Mouse (Mus musculus) heart, postnatal 14 days (tissue): ENCODE results near the gene Ehd1. TPM values are rescaled to one million over a fixed set of nuclear protein-coding genes. Genes with fewer than 3 reads are reported as not detected.

ENCODE experiments used
- DNase-seq, 2 experiments: peaks; one replicate each; pipeline ENCODE4 v3.0.0; 2021 to 2022
- intact Hi-C: fragments of 180-260 bp; cut with DNase I; formaldehyde crosslinking; loops from one replicate; pipeline ENCODE4 v1.15.1; 2025
- total RNA-seq, 2 experiments: library from RNA; stranded (reverse); gene quantifications; 2 replicates each; pipeline ENCODE4 v1.2.3; 2021

Gene Ehd1
- total RNA-seq, 2 experiments from 2014 or later, result 163 to 172 TPM

DNA sequence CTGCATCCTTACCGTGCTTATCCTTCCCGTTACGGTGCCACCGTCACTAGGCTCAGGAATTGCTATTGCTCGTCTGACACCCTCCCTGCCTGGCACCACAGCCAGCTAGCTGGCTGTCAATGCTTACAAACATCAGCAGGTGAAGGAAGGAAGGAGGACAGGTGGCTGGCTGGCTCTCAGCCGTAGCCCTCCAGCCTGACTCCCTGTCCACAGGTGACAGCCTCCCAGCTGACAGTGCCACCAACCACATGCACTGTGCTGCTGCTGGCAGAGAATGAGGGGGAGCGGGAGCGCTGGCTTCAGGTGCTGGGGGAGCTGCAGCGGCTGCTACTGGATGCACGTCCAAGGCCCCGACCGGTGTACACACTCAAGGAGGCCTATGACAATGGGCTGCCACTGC, 41.6 kb downstream of the Ehd1 start:
- intact Hi-C loops, result no loop called here
- DNase-seq, result no peak

DNA sequence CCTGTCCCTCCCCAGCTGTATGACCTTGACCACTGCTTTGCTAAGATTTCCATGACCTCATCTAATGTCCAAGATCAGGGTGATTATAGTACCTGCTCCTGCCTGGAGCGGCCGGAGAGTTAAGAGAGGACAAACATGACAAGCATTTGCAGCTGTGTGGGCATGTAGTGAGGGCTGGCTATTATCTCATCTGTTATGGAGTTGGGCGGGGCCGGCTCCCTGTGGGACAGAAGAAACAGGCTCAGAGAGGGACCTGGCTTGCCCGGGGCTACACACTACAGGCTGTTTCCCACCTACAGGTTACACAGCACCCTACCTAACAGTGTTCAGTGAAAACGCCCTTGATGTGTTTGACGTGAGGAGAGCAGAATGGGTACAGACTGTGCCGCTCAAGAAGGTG, 44.8 kb downstream of the Ehd1 start:
- DNase-seq, result no peak
- intact Hi-C loops, result no loop called here

DNA sequence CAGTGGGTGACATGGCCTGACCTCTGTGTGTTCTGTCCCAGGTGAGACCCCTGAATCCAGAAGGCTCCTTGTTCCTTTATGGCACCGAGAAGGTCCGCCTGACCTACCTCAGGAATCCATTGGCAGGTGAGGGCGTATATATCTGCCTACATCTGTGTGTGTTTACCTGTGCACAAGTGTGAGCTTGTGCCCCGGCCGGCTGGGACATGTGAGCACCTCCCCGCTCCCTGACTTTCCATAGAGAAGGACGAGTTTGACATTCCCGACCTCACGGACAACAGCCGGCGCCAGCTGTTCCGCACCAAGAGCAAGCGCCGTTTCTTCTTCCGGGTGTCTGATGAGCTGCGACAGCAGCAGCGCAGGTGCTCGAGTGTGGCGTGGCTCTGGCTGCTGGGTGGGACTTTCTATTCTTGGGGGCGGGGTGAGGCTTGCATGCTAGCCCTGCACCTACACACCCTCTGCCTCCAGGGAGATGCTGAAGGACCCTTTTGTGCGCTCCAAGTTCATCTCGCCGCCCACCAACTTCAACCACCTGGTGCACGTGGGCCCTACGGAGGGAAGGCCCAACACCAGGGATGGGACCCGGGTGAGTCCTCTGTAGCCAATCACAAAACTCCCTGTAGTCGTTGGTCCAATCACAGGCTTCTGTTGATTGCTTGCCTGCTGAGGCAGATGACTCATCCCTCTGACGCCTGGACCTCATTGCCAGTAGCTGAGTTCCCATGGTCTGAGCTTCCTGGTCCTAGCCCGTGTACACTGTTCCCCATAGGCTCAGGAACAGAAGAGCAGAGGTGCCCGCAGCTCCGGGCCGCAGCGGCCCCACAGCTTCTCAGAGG, 45.5 kb downstream of the Ehd1 start:
- intact Hi-C loops, result no loop called here
- DNase-seq, result no peak

DNA sequence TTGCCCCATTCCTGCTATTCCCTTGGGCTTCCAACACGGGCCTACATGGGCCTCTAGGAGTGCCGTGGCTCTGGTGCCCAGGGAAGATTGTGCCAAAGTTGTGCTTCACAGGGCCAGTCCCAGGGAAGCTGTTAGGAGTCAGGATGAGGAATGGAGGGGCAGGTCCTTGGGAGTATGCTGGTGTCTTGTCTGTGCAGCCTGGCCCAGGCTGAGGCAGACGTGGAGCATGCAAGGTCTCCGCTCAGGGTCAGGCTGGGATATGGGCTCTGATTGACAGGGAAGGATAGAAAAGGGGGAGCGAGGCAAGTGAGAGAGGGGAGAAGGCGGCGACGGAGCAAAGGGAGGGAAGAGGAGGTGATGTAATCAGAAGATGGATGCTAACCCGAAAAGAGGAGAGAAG, 48.2 kb downstream of the Ehd1 start:
- intact Hi-C loops, result no loop called here
- DNase-seq, result no peak

DNA sequence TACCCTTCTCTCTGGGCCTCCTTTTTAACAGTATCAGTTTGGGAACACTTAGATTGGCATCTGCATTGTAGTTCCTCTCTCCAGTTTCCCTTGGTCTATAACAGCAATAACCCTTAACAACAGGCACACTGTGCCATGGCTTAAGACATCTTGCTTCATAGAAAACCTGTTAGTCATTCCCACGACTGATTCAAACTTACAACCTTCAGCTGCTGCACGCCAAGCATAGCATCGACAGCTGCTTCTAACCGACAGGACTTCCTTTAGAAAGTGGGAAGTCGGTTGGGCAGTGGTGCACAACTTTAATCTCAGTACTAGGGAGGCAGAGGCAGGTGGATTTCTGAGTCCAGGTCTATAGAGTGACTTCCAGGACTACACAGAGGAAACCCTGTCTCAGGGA, 54.7 kb downstream of the Ehd1 start:
- no peak for DNase-seq
- intact Hi-C loops, result loop anchor here (2.0 to 10.0 kb wide), 5 partner anchors 24 to 369 kb away; partner anchors contain the start of genes Cdc42bpg, Pola2, Snx15 and Tm7sf2

DNA sequence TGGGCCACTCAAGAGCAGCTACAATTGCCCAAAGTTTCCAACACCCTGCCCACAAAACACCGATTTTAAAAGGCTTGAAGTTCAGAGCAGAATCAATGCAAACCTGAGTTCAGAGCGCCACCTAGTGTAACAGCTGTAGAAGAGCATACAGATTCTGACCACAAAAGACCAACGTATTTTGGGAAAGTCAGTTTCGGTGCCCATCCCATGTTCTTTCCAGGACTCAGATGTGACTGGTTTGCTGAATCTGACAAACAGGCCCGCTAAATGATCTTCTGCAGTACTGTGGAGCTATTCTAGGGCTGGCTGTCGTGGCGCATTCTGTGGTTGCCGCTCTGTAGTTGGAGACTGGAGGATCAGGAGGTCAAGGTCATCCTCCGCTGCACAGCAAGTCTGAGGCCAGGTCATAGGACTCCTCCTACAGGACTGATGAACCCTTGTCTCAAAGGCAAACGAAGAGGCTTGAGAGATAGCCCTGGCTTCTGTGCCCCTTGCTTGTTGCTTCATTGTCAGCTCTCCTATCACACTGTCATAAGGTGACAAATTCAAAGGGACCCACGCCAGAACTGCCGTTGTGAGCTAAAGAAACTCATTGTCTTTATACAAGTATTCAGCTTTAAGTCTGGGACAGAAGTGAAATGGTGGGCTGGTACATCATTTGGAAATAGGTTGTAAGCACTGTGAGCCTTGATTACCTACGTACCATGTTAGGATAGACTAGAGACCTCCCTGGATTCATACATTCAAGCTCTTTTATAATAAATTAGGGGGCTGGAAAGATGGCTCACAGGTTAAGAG, 55.4 kb downstream of the Ehd1 start:
- intact Hi-C loops, result loop anchor here (2.0 to 10.0 kb wide), 5 partner anchors 25 to 370 kb away; partner anchors contain the start of genes Cdc42bpg, Pola2, Snx15 and Tm7sf2
- peak; percentile 71 to 84 for DNase-seq

DNA sequence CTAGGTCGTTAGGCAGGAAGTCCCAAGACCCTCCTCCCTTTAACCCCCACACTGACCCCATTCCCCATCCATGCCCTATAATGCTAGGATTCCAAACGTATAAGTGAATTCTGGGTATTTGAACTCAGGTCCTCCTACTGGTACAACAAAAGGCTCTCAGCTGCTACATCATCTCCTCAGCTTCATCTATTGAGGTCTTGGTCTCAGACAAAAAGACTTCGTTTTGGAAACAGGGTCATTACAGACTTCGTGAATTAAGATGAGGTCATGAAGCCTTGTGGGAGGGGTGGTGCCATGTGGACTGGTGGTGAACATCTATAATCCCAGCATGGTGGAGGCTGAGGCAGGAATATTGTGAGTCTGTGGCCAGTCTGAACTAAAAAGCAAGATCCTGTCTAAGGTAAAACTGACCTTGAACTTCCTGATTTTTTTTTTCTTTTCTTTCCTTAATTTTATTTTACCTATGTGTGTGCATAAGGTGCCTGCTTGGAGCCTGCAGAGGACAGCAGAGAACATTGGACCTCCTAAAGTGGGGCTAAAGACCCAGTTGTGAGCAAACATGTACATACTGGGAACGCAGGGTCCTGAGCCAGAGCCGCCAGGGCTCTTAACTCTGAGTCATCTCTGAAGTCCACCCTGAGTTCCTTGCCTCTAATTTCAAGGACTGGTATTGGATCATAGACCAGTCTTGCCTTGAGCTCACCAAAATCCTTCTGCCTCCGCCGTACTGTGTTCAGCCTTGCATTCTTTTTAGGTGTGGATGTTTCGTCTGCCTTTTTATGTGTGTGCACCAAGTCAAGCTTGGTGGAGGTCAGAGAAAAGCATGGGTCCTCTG, 57.5 kb downstream of the Ehd1 start:
- no peak for DNase-seq
- intact Hi-C loops, result loop anchor here (5.0 to 10.0 kb wide), 3 partner anchors 207 to 372 kb away; partner anchors contain the start of genes Pola2, Snx15, Tm7sf2 and Znhit2

DNA sequence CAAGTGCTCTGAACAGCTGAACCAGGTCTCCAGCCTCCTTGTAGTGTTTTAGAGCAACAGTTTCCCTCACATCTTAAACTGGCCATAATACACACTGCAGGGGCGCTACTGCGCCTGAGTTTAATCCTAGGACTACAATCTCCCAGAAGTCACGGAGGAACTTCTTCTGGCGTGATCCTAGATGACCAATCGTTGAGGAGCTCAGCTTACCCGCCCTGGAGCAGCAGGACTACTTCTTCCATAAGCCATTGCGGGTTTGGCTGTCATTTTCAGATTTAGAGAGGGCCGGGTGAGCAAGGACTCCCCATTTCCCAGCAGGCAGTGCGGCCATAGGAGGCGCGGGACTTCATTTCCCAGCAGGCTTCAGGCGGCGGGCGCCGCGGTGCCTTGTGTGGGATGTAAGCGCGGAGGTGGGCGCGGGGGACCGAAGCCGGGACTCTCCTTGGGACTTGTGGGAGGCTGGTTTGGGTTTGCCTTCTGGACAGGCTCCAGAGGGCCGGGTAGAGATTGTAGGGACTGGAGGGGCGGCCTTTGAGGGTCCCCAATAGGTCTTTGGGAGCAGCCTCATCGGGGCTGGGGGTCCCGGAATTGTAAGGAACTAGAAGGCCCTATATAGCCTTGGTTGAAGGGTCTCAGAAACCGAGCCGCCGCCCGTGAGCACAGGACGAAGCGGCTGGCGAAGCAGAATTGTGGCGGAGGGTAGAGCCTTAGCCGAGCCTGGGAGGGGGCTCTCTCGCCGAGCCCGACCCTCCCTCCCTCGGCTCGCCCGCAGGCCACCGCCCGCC, 58.3 kb downstream of the Ehd1 start, which contains the start of gene Men1:
TSS of gene Men1 (plus strand) at position 307 of the 785 bp plus-strand sequence.
- DNase-seq, result peak; percentile 91
- intact Hi-C loops, result loop anchor here (5.0 to 10.0 kb wide), 3 partner anchors 208 to 373 kb away; partner anchors contain the start of genes Pola2, Snx15, Tm7sf2 and Znhit2

DNA sequence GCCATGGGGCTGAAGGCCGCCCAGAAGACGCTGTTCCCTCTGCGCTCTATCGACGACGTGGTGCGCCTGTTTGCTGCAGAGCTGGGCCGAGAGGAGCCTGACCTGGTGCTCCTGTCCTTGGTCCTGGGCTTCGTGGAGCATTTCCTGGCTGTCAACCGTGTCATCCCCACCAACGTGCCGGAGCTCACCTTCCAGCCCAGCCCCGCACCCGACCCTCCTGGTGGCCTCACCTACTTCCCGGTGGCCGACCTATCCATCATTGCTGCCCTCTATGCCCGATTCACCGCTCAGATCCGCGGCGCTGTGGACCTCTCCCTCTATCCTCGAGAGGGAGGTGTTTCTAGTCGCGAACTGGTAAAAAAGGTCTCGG, 58.9 kb downstream of the Ehd1 start:
- intact Hi-C loops, result loop anchor here (10.0 kb wide), 1 partner anchor 271 kb away; the partner anchor contains the start of genes Tm7sf2 and Znhit2
- peak in 1 of 2 experiments; percentile 37 for DNase-seq

DNA sequence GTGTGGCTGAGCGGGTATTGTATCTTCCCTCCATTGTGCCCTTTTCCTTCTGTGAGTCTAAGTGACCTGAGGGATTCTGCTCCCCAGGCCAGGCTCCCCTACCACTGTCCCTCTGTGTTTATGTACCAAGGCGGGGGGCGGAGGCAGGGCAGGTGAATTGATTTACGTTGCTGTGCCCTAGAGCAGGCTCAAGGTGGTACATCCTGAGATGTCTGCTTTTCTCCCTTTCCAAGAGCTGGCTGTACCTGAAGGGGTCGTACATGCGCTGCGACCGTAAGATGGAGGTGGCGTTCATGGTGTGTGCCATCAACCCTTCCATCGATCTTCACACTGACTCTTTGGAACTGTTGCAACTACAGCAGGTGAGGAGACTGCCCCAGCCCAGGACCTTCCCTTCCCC, 60.4 kb downstream of the Ehd1 start:
- DNase-seq, result no peak
- intact Hi-C loops, result loop anchor here (10.0 kb wide), 1 partner anchor 272 kb away; the partner anchor contains the start of genes Tm7sf2 and Znhit2

DNA sequence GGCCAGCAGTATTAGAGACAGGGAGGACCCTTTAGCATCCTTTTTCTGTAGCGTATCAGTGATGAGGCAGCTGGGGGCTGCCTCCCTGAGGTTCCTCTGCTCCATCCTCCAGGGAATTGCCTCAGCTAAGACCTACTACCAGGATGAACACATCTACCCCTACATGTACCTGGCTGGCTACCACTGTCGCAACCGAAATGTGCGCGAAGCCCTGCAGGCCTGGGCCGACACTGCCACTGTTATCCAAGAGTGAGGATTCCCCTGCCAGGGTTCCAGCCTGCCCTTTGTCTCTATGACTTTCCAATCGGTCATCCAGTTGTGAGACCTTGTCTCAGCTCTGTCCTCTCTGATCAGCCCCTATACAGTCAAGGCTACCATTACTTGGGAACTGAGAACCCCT, 61.6 kb downstream of the Ehd1 start:
- DNase-seq, result no peak
- intact Hi-C loops, result loop anchor here (10.0 kb wide), 1 partner anchor 273 kb away; the partner anchor contains the start of genes Tm7sf2 and Znhit2

DNA sequence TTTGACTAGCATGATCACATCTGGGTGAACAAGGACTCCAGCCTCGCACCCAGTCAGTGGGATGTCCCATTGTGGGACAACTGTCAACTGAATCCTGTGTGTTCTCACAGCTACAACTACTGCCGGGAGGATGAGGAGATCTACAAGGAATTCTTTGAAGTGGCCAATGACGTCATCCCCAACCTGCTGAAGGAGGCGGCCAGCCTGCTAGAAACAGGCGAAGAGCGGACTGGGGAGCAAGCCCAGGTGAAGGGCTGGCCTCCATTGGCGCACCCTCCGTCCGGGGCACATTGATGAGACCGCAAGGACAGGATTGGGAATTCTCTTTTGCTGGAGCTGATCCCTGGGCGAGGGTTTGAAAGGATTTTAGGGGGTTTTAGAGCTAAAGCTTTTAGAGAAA, 62.2 kb downstream of the Ehd1 start:
- intact Hi-C loops, result loop anchor here (10.0 kb wide), 1 partner anchor 274 kb away; the partner anchor contains the start of genes Tm7sf2 and Znhit2
- no peak for DNase-seq

DNA sequence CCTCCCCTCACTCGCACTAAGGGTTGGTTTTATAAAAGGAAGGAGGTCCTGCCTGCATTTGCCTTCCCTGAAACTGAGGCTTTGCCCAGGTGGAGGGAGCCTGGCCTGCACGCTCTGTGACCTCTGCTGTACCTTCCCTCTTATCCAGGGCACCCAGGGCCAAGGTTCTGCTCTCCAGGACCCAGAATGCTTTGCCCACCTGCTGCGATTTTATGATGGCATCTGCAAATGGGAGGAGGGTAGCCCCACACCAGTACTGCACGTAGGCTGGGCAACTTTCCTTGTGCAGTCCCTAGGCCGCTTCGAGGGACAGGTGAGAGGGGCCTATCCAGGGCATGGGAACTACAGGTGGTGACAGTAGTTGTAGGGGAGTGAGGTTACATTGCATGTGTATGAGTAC, 62.7 kb downstream of the Ehd1 start:
- intact Hi-C loops, result loop anchor here (10.0 kb wide), 1 partner anchor 274 kb away; the partner anchor contains the start of genes Tm7sf2 and Znhit2
- no peak for DNase-seq

DNA sequence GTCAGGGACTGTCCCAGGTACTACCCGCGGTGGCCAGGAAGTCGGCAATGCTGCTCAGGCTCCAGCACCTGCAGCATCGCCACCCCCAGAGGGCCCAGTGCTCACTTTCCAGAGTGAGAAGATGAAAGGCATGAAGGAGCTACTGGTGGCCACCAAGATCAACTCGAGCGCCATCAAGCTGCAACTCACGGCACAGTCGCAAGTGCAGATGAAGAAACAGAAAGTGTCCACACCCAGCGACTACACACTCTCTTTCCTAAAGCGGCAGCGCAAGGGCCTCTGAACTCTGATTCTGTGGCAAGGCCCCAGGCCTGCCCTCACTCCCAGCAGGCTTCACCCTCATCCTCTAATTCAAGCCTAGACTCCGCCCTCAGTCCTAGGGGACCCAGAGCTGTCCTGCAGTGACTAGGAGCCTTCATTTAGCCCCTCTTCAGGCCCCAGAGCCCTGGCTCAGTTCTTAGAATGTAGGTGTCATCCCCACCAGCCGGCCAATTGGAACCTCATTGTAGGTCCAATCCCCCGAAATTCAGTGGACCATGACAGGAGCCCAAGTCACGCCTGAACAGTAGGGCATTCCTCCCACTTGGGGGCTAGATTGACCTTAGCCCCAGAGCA, 63.5 kb downstream of the Ehd1 start:
- peak; percentile 55 to 61 for DNase-seq
- intact Hi-C loops, result loop anchor here (10.0 kb wide), 2 partner anchors 275 to 845 kb away; partner anchors contain the start of genes Cfl1, Tm7sf2 and Znhit2

DNA sequence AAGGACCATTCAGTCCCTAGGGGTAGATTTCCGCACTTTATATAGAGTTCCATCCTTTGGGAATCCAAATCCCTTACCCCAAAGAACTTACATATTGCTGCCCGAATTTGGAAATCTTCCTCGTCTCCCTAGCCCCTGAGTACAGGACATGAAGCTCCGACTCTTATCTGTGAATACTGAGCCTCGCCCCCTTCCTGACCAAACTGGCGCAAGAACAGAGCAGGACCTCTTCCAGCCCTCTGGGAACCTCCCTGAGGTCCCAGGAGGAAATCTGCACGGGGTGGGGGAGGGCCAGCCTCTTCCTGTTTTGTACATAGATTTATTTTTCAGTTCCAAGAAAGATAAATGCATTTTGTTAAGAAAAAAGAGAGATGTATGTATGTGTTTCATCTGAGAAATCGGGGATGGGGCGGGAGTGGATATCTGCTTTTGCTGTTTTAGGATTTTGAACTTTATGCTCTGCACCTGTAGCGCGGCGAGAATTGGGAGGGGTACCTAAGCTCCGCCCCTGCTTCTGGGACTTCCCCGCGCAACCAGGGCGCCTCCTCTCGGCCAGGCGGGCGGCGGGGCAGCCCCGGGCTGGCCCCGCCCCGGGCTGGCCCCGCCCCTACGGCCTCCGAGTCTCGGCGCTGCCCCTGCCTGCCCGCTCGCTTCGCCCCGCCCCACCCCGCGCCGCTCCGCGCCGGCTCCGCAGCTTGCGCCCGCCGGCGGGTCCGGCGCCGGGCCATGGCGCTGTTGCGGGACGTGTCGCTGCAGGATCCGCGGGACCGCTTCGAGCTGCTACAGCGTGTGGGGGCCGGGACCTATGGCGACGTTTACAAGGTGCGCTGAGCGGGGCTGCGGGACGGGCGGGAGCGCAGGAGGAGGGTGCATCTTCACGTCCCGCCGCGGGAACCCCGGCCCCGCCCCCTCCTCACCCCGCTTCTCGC, 64.3 kb downstream of the Ehd1 start, which contains the start of gene Map4k2:
TSS of gene Map4k2 (plus strand) at position 612 of the 929 bp plus-strand sequence.
- peak; percentile 92 to 95 for DNase-seq
- intact Hi-C loops, result loop anchor here (10.0 kb wide), 1 partner anchor 846 kb away; the partner anchor contains the start of gene Cfl1

DNA sequence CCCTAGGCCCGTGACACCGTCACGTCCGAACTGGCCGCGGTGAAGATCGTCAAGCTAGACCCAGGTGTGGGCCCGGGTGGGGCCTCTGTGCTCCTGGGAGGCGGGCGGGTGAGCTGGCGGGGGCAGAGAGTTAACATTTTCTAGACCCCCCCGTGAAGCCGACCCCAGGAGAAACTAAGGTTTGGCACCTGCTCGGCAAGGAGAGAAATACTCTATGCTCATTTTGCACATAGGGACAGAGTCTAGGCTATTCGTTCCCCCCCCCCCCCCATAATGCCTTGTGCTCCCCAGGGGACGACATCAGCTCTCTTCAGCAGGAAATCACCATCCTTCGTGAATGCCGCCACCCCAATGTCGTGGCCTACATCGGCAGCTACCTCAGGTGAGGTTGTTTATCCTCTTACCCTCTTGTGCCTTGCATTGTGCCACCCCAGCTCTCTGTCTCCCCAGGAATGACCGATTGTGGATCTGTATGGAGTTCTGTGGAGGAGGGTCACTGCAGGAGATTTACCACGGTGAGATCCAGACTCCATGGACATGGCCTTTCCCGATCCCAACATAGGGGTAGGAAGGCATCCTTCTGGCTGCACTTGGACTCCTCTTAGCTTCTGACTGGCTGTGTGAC, 65.0 kb downstream of the Ehd1 start:
- no peak for DNase-seq
- intact Hi-C loops, result loop anchor here (10.0 kb wide), 1 partner anchor 847 kb away; the partner anchor contains the start of gene Cfl1
